Mouse (Mus musculus): ENCODE data around the gene Hmx3. TPM values are rescaled to one million over a fixed set of nuclear protein-coding genes. Genes with fewer than 3 reads are reported as not detected.

Hmx3 gene
- polyA plus RNA-seq, 1 experiment = 0.75 TPM

GRCm38 (mm10) chr7:131543623-131544481 lies 1.2 kb downstream of the Hmx3 start:
- TF ChIP-seq CTCF (IDR thresholded peaks at IDR 0.05; ENCODE audit: borderline replicate concordance, control insufficient read depth, extremely low read depth, insufficient read depth, low read length, poor library complexity) = no peak
- no peak for TF ChIP-seq POLR2A (IDR thresholded peaks at IDR 0.05; ENCODE audit: control insufficient read depth, extremely low read depth, insufficient read depth, low read length, poor library complexity)
- Histone ChIP-seq H3K4me3 (ENCODE audit: control insufficient read depth, insufficient read depth, low read length) (no peak overlapping the region), H3K27me3 (ENCODE audit: control insufficient read depth, insufficient read depth, low read length) (peaks cover 33% of the 10 kb centered on the region), H3K36me3 (ENCODE audit: control insufficient read depth, insufficient read depth, low read length) (no peaks in the 10 kb centered on the region), H3K4me1 (replicated peaks; ENCODE audit: control insufficient read depth, insufficient read depth, low read length) (no peaks in the 10 kb centered on the region), H3K27ac (ENCODE audit: control insufficient read depth, insufficient read depth, low read length) (no peak overlapping the region)
- WGBS = 3% methylated on average over 75 of the region's 75 CpGs
- DNase-seq = no peak

DNA sequence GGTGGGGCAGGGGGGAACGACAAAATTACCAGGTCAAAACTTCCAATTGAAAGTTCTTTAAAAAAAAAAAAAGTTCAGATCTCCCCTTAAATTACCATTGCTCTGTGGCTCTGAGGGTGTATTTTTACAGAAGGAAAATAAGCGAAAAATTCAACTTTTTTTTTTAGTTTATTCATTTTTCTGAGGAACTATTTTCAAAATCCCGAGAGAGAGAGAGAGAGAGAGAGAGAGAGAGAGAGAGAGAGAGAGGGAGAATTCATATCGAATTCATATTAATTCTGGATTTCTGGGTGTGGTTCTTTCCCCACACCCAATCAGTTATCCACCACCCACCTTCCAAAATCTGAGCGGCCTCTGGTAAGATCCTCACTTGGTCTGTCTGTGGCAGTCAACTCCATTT lies 2.2 kb downstream of the Hmx3 start:
- TF ChIP-seq CTCF (IDR thresholded peaks at IDR 0.05; ENCODE audit: borderline replicate concordance, control insufficient read depth, extremely low read depth, insufficient read depth, low read length, poor library complexity) (no peak), POLR2A (IDR thresholded peaks at IDR 0.05; ENCODE audit: control insufficient read depth, extremely low read depth, insufficient read depth, low read length, poor library complexity) (no peak)
- no peak overlapping the region for H3K27ac ChIP-seq (ENCODE audit: control insufficient read depth, insufficient read depth, low read length)
- H3K36me3 ChIP-seq (ENCODE audit: control insufficient read depth, insufficient read depth, low read length) = no peaks in the 10 kb centered on the region
- peaks cover 37% of the 10 kb centered on the region for H3K27me3 ChIP-seq (ENCODE audit: control insufficient read depth, insufficient read depth, low read length)
- no peak for DNase-seq
- H3K4me3 ChIP-seq (ENCODE audit: control insufficient read depth, insufficient read depth, low read length) = no peak overlapping the region
- WGBS = 5% methylated on average over 5 of the region's 5 CpGs
- no peaks in the 10 kb centered on the region for H3K4me1 ChIP-seq (replicated peaks; ENCODE audit: control insufficient read depth, insufficient read depth, low read length)

GRCm38 (mm10) chr7:131545701-131546385 lies 3.2 kb downstream of the Hmx3 start:
- Histone ChIP-seq H3K27me3 (ENCODE audit: control insufficient read depth, insufficient read depth, low read length) (peaks cover 38% of the 10 kb centered on the region), H3K36me3 (ENCODE audit: control insufficient read depth, insufficient read depth, low read length) (no peaks in the 10 kb centered on the region), H3K4me1 (replicated peaks; ENCODE audit: control insufficient read depth, insufficient read depth, low read length) (no peaks in the 10 kb centered on the region), H3K27ac (ENCODE audit: control insufficient read depth, insufficient read depth, low read length) (no peak overlapping the region), H3K4me3 (ENCODE audit: control insufficient read depth, insufficient read depth, low read length) (no peak overlapping the region)
- WGBS = 13% methylated on average over 13 of the region's 13 CpGs
- DNase-seq = no peak
- no peak for TF ChIP-seq CTCF (IDR thresholded peaks at IDR 0.05; ENCODE audit: borderline replicate concordance, control insufficient read depth, extremely low read depth, insufficient read depth, low read length, poor library complexity)
- TF ChIP-seq POLR2A (IDR thresholded peaks at IDR 0.05; ENCODE audit: control insufficient read depth, extremely low read depth, insufficient read depth, low read length, poor library complexity) = no peak

GRCm38 (mm10) chr7:131546423-131546822 lies 3.8 kb downstream of the Hmx3 start:
- DNase-seq = no peak
- TF ChIP-seq POLR2A (IDR thresholded peaks at IDR 0.05; ENCODE audit: control insufficient read depth, extremely low read depth, insufficient read depth, low read length, poor library complexity) (no peak), CTCF (IDR thresholded peaks at IDR 0.05; ENCODE audit: borderline replicate concordance, control insufficient read depth, extremely low read depth, insufficient read depth, low read length, poor library complexity) (no peak)
- Histone ChIP-seq H3K4me1 (replicated peaks; ENCODE audit: control insufficient read depth, insufficient read depth, low read length) (no peaks in the 10 kb centered on the region), H3K27me3 (ENCODE audit: control insufficient read depth, insufficient read depth, low read length) (peaks cover 39% of the 10 kb centered on the region), H3K36me3 (ENCODE audit: control insufficient read depth, insufficient read depth, low read length) (no peaks in the 10 kb centered on the region), H3K4me3 (ENCODE audit: control insufficient read depth, insufficient read depth, low read length) (no peak overlapping the region), H3K27ac (ENCODE audit: control insufficient read depth, insufficient read depth, low read length) (no peak overlapping the region)
- WGBS = 13% methylated on average over 2 of the region's 2 CpGs

GRCm38 (mm10) chr7:131547481-131547880 lies 4.8 kb downstream of the Hmx3 start:
- H3K36me3 ChIP-seq (ENCODE audit: control insufficient read depth, insufficient read depth, low read length) = no peaks in the 10 kb centered on the region
- H3K4me3 ChIP-seq (ENCODE audit: control insufficient read depth, insufficient read depth, low read length) = no peak overlapping the region
- no peak overlapping the region for H3K27ac ChIP-seq (ENCODE audit: control insufficient read depth, insufficient read depth, low read length)
- peaks cover 39% of the 10 kb centered on the region; the same call in 1 of the 2 replicates for H3K27me3 ChIP-seq (ENCODE audit: control insufficient read depth, insufficient read depth, low read length)
- TF ChIP-seq CTCF (IDR thresholded peaks at IDR 0.05; ENCODE audit: borderline replicate concordance, control insufficient read depth, extremely low read depth, insufficient read depth, low read length, poor library complexity) = no peak
- TF ChIP-seq POLR2A (IDR thresholded peaks at IDR 0.05; ENCODE audit: control insufficient read depth, extremely low read depth, insufficient read depth, low read length, poor library complexity) = no peak
- no peak for DNase-seq
- 9% methylated on average over 5 of the region's 5 CpGs for WGBS
- no peaks in the 10 kb centered on the region for H3K4me1 ChIP-seq (replicated peaks; ENCODE audit: control insufficient read depth, insufficient read depth, low read length)

DNA sequence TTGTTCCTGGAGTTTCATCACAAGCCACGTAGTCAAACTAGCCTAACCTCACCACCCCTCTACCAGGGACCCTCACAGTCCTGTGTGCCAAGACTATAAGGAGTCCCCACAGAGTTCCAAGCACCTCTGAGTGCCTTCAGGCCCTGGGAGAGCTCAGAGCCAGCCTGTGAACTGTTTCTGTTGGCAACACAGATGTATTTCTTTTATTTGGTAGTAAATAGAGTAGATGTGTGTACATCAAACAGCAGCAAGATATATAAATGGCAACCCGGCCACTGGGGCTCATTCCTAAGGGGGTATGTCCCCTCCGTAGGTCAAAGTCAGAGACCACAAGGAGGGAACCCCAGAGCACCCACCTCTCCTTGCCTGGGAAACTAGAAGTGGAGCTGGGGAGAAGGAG lies 5.8 kb downstream of the Hmx3 start, which contains the start of gene Hmx2:
TSS of gene Hmx2 (plus strand) at position 301 of the 400 bp plus-strand sequence.
- DNase-seq = no peak
- H3K27ac ChIP-seq (ENCODE audit: control insufficient read depth, insufficient read depth, low read length) = no peak within 1 kb of the TSS
- peaks cover 41% of the 10 kb centered on the region for H3K27me3 ChIP-seq (ENCODE audit: control insufficient read depth, insufficient read depth, low read length)
- H3K4me3 ChIP-seq (ENCODE audit: control insufficient read depth, insufficient read depth, low read length) = no peak within 1 kb of the TSS
- TF ChIP-seq CTCF (IDR thresholded peaks at IDR 0.05; ENCODE audit: borderline replicate concordance, control insufficient read depth, extremely low read depth, insufficient read depth, low read length, poor library complexity) = no peak
- no peaks in the 10 kb centered on the region for H3K36me3 ChIP-seq (ENCODE audit: control insufficient read depth, insufficient read depth, low read length)
- 12% methylated on average over 3 of the region's 3 CpGs for WGBS
- peaks cover 1% of the 10 kb centered on the region; the same call in 1 of the 2 replicates for H3K4me1 ChIP-seq (replicated peaks; ENCODE audit: control insufficient read depth, insufficient read depth, low read length)

Data from thymus, adult 2 months (tissue).